Mouse (Mus musculus) heart, embryonic 13.5 days (tissue): ENCODE data around the gene Zfp101. TPM values are rescaled to one million over a fixed set of nuclear protein-coding genes. Genes with fewer than 3 reads are reported as not detected.

ENCODE experiments used
- ATAC-seq: fragments of 200-750 bp; cut with Nextera tagmentation; 2 replicates; pipeline ENCODE4 v1.8.0; 2017; ENCODE audit warnings: moderate TSS enrichment; ENCODE audit not compliant: insufficient number of reproducible peaks, low FRiP score, low TSS enrichment; ENCODE audit errors: extremely low read depth
- H3K27ac ChIP-seq: fragments of 300-500 bp; sonication (generic); replicated peaks from 2 replicates; pipeline ENCODE4 v1.5.1; 2015; ENCODE audit warnings: moderate library complexity, mild to moderate bottlenecking, inconsistent platforms
- H3K27me3 ChIP-seq: fragments of 300-500 bp; sonication (generic); replicated peaks from 2 replicates; pipeline ENCODE4 v1.6.1; 2015; ENCODE audit warnings: mild to moderate bottlenecking, inconsistent platforms
- H3K36me3 ChIP-seq: fragments of 300-500 bp; sonication (generic); 2 replicates; pipeline ENCODE4 v1.6.1; 2015; ENCODE audit warnings: mild to moderate bottlenecking, inconsistent platforms
- H3K4me1 ChIP-seq: fragments of 300-500 bp; sonication (generic); 2 replicates; pipeline ENCODE4 v1.6.1; 2015; ENCODE audit warnings: inconsistent platforms
- H3K4me2 ChIP-seq: fragments of 300-500 bp; sonication (generic); 2 replicates; pipeline ENCODE4 v1.6.1; 2015; ENCODE audit warnings: inconsistent platforms, mild to moderate bottlenecking, moderate library complexity
- H3K4me3 ChIP-seq: fragments of 300-500 bp; sonication (generic); 2 replicates; pipeline ENCODE4 v1.5.1; 2015; ENCODE audit warnings: moderate library complexity, mild to moderate bottlenecking, inconsistent platforms
- H3K9ac ChIP-seq: fragments of 300-500 bp; sonication (generic); 2 replicates; pipeline ENCODE4 v1.6.1; 2015; ENCODE audit warnings: inconsistent platforms, mild to moderate bottlenecking, moderate library complexity
- H3K9me3 ChIP-seq: fragments of 300-500 bp; sonication (generic); 2 replicates; pipeline ENCODE4 v1.6.1; 2016; ENCODE audit warnings: inconsistent platforms
- WGBS: fragments of 180-500 bp; shearing (Covaris S2); methylation state at CpG from one replicate; pipeline ENCODE4 v1.1.7; 2015; ENCODE audit warnings: mixed read lengths; 5-methylcytosine and 5-hydroxymethylcytosine counted together
- polyA plus RNA-seq: library from polyadenylated mRNA; unstranded; fragments of >200 nt; fragmentation: Nextera tagmentation; extraction: Ambion mirVana; gene quantifications from 2 replicates; pipeline ENCODE4 v1.2.1, GENCODE M21; 2015

Zfp101 gene
- 7.1 and 7.5 TPM in 2 replicates for polyA plus RNA-seq

DNA sequence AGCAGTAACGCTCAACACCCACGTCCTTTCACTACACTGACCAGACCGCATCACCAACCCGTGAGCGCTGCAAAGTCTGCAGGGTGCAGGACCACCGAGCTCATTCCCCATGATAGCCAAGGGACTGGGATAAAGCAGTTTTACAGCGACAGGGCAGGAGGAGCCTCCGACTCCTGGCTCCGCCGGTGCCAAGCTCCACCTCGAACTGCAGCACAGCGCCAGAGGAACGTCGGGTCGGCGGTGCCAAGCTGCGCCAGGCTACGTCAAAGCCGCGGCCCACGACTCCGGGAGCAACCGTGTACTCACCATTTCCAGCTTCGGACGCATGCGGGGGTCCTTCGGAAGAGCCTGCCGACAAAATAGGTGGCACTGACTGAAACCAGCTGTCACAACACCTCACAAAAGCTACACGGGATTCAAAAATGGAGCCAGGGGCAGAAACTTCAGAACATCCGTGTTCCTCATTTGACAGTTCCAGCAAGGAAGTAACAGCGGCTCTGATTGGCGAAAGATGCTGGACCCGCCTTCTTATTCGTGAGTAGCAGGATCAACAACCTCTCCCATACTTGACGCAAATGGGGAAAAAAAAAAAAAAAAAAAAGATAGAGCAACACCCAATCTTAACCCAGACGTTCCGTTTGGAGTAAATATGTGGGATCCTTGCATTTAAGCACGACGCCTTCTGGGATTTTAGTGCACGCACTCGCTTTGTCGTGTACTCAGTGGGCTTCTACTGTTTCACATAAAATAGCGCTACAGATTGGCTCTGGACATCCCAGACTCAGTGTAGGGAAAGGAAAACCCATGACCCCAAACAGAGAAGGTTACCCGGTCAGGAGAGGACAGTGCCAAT, at the start of gene Zfp101:
Gene Zfp101, minus strand, starts transcription at position 460 of the 853 bp plus-strand sequence.
- peak within 1 kb of the TSS; percentile 78 for H3K4me2 ChIP-seq
- WGBS: under 1% methylated on average over 44 of the region's 44 CpGs
- H3K27me3 ChIP-seq: no peaks in the 10 kb centered on the region
- H3K4me3 ChIP-seq: peak within 1 kb of the TSS; percentile 93
- H3K4me1 ChIP-seq: peaks cover 13% of the 10 kb centered on the region
- peak within 1 kb of the TSS; percentile 88 for H3K9ac ChIP-seq
- H3K36me3 ChIP-seq: no peaks in the 10 kb centered on the region
- H3K9me3 ChIP-seq: no peaks in the 10 kb centered on the region
- peak within 1 kb of the TSS; percentile 76 for H3K27ac ChIP-seq
- ATAC-seq: peak; percentile 82

DNA sequence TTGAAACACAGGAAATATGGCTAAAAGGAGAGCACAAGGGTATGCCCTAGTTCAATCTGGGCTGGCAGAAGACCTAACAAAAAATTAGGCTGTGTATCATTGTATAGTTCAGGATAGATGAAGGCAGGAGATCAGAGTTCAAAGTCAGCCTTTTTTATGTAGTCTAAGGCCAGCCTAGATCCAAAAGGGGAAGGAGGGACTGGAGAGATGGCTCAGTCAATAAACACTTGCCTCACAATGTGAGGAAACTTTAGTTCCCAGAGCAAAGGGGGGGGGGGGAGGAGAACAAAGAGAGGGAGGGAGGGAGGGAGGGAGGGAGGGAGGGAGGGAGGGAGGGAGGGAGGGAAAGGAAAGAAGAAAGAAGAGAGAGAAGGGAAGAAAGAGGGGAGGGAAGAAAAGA, 46.7 kb upstream of the Zfp101 start:
- no peaks in the 10 kb centered on the region for H3K36me3 ChIP-seq
- ATAC-seq: no peak
- no peaks in the 10 kb centered on the region for H3K27me3 ChIP-seq
- H3K4me3 ChIP-seq: no peak overlapping the region
- no peaks in the 10 kb centered on the region for H3K9me3 ChIP-seq
- H3K27ac ChIP-seq: no peak overlapping the region
- peaks cover 16% of the 10 kb centered on the region for H3K4me1 ChIP-seq
- H3K4me2 ChIP-seq: no peak overlapping the region
- H3K9ac ChIP-seq: no peak overlapping the region

DNA sequence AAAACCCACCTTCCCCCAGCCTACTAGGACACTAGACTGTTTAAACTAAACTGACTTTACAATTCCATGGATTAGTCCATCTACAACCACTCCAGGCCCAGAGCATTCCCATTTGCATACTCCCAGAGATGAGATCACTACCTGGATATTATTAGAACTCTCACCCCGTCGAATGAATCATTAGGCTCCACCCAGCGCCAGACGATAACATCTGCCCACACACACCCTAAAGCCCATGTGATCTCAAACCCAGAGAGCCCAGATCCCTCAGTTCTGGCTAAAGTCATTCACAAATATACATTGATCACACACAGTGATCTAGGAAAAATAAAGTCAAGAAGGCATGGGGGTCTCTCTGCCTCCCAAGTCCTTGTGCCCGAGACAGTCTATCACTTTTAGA, 45.5 kb upstream of the Zfp101 start:
- Histone ChIP-seq H3K9me3 (no peaks in the 10 kb centered on the region), H3K4me2 (no peak overlapping the region), H3K27me3 (no peaks in the 10 kb centered on the region), H3K4me1 (peaks cover 16% of the 10 kb centered on the region), H3K4me3 (no peak overlapping the region), H3K9ac (no peak overlapping the region), H3K27ac (no peak overlapping the region), H3K36me3 (no peaks in the 10 kb centered on the region)
- no peak for ATAC-seq
- WGBS: 32% methylated on average over 5 of the region's 5 CpGs

GRCm38 (mm10) chr17:33439148-33439547, 44.7 kb upstream of the Zfp101 start:
- WGBS: 74% methylated on average over 1 of the region's 1 CpGs
- no peak for ATAC-seq
- no peak overlapping the region for H3K9ac ChIP-seq

GRCm38 (mm10) chr17:33432019-33432946, 37.8 kb upstream of the Zfp101 start, which contains the start of gene Actl9:
TSS of gene Actl9 (plus strand) at chr17:33432896.
- Histone ChIP-seq H3K27me3 (no peaks in the 10 kb centered on the region), H3K9ac (no peak within 1 kb of the TSS), H3K4me1 (0 out of 2 replicates have a peak, but pooled peaks cover 5% of the 10 kb centered on the region), H3K27ac (no peak within 1 kb of the TSS), H3K4me2 (no peak within 1 kb of the TSS), H3K9me3 (no peaks in the 10 kb centered on the region), H3K36me3 (no peaks in the 10 kb centered on the region), H3K4me3 (no peak within 1 kb of the TSS)
- 31% methylated on average over 3 of the region's 3 CpGs for WGBS
- no peak for ATAC-seq

More at GRCm38 (mm10) chr17:33439148-33439547, 44.7 kb upstream of the Zfp101 start:
- no peak overlapping the region for H3K27ac ChIP-seq
- H3K4me2 ChIP-seq: no peak overlapping the region
- H3K4me3 ChIP-seq: no peak overlapping the region
- H3K9me3 ChIP-seq: no peaks in the 10 kb centered on the region
- H3K4me1 ChIP-seq: peaks cover 16% of the 10 kb centered on the region
- no peaks in the 10 kb centered on the region for H3K36me3 ChIP-seq
- H3K27me3 ChIP-seq: no peaks in the 10 kb centered on the region

- H3K27me3 ChIP-seq: no peaks in the 10 kb centered on the region
- peaks cover 13% of the 10 kb centered on the region for H3K4me1 ChIP-seq
- no peak overlapping the region for H3K4me2 ChIP-seq
- H3K9ac ChIP-seq: no peak overlapping the region
- H3K9me3 ChIP-seq: no peaks in the 10 kb centered on the region
- ATAC-seq: no peak
- WGBS: 88% methylated on average over 5 of the region's 5 CpGs
- no peak overlapping the region for H3K27ac ChIP-seq
- H3K4me3 ChIP-seq: no peak overlapping the region
- H3K36me3 ChIP-seq: no peaks in the 10 kb centered on the region
Observed at GRCm38 (mm10) chr17:33392271-33392670, 2.2 kb downstream of the Zfp101 start.

- Histone ChIP-seq H3K4me3 (no peak overlapping the region), H3K9me3 (no peaks in the 10 kb centered on the region), H3K27me3 (no peaks in the 10 kb centered on the region), H3K9ac (no peak overlapping the region), H3K4me1 (no peaks in the 10 kb centered on the region), H3K4me2 (no peak overlapping the region), H3K27ac (no peak overlapping the region), H3K36me3 (peaks cover 52% of the 10 kb centered on the region)
- no peak for ATAC-seq
Observed at GRCm38 (mm10) chr17:33385705-33386104, 8.7 kb downstream of the Zfp101 start.

DNA sequence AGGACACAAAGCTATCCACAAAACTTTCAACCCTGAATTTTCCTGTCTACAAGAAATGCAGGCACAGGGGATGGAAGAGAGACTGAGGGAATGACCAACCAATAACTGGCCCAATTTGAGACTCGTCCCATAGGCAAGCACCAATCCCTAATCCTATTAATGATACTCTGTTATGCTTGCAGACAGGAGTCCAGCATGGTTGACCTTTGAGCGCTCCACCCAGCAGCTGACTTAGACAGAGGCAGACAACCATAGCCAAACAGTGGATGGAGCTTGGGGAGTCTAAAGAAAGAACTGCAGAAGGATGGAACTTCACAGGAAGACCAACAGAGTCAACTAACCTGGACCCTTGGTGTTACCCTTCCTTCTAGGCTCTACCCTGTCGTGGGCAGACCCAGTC, 21.6 kb downstream of the Zfp101 start:
- Histone ChIP-seq H3K27ac (no peak overlapping the region), H3K27me3 (no peaks in the 10 kb centered on the region), H3K4me1 (no peaks in the 10 kb centered on the region), H3K4me2 (no peak overlapping the region), H3K9ac (no peak overlapping the region), H3K4me3 (no peak overlapping the region), H3K9me3 (no peaks in the 10 kb centered on the region), H3K36me3 (peaks cover 7% of the 10 kb centered on the region)
- no peak for ATAC-seq
- WGBS: 78% methylated on average over 3 of the region's 3 CpGs

GRCm38 (mm10) chr17:33358411-33359384, 35.7 kb downstream of the Zfp101 start, which contains the start of gene Zfp81:
TSS of gene Zfp81 (minus strand) at chr17:33358878.
- peak within 1 kb of the TSS; percentile 93 for H3K27ac ChIP-seq
- 4% methylated on average over 47 of the region's 47 CpGs for WGBS
- peak; percentile 96 for ATAC-seq

DNA sequence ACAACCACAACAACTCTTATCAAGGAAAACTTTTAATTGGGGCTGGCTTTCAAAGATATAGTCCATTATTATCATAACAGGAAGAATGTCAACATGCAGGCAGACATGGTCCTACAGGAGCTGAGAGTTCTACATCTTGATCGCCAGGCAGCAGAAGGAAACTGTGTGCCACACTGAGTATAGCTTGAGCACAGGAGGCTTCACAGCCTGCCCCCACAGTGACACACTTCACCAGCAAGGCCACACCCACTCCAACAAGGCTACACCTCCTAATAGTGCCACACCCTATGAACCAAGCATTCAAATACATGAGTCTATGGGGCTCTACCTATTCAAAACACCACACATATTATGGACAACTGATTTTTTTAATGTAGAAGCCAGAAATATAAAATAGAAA, 41.5 kb downstream of the Zfp101 start:
- 97% methylated on average over 1 of the region's 1 CpGs for WGBS
- Histone ChIP-seq H3K27ac (no peak overlapping the region), H3K4me3 (no peak overlapping the region), H3K36me3 (0 out of 2 replicates have a peak, but pooled peaks cover 7% of the 10 kb centered on the region), H3K4me2 (no peak overlapping the region), H3K27me3 (no peaks in the 10 kb centered on the region), H3K4me1 (peaks cover 8% of the 10 kb centered on the region), H3K9ac (no peak overlapping the region), H3K9me3 (peaks cover 22% of the 10 kb centered on the region)
- ATAC-seq: no peak

More at GRCm38 (mm10) chr17:33358411-33359384, 35.7 kb downstream of the Zfp101 start, which contains the start of gene Zfp81:
- Histone ChIP-seq H3K4me2 (peak within 1 kb of the TSS; percentile 88), H3K4me1 (peaks cover 14% of the 10 kb centered on the region), H3K4me3 (peak within 1 kb of the TSS; percentile 91), H3K27me3 (no peaks in the 10 kb centered on the region), H3K9me3 (no peaks in the 10 kb centered on the region), H3K9ac (peak within 1 kb of the TSS; percentile 93), H3K36me3 (0 out of 2 replicates have a peak, but pooled peaks cover 3% of the 10 kb centered on the region)
